Mouse (Mus musculus) heart, adult 2 months (tissue): ENCODE data around the gene Dnajb1. TPM values are rescaled to one million over a fixed set of nuclear protein-coding genes. Genes with fewer than 3 reads are reported as not detected.

Experiments used
- DNase-seq, 2 experiments: peaks; one replicate each; pipeline ENCODE4 v3.0.0; 2021
- H3K27ac ChIP-seq: fragments of 200-600 bp; 2 replicates; pipeline ENCODE4 v1.8.1; 2022
- H3K27me3 ChIP-seq: fragments of 200-500 bp; 2 replicates; pipeline ENCODE4 v1.6.1; 2012; ENCODE audit warnings: mild to moderate bottlenecking, low read length, inconsistent platforms, mixed read lengths; ENCODE audit not compliant: control insufficient read depth, insufficient read depth
- H3K36me3 ChIP-seq: fragments of 200-500 bp; 2 replicates; pipeline ENCODE4 v1.6.1; 2012; ENCODE audit warnings: low read length, inconsistent platforms; ENCODE audit not compliant: control insufficient read depth, insufficient read depth
- H3K4me1 ChIP-seq: fragments of 200-500 bp; 2 replicates; pipeline ENCODE4 v1.6.1; 2011; ENCODE audit warnings: low read length; ENCODE audit not compliant: control insufficient read depth, insufficient read depth
- H3K4me3 ChIP-seq: fragments of 200-600 bp; 2 replicates; pipeline ENCODE4 v1.8.1; 2022
- H3K79me2 ChIP-seq: fragments of 200-500 bp; replicated peaks from 2 replicates; pipeline ENCODE4 v1.6.1; 2012; ENCODE audit warnings: mild to moderate bottlenecking, inconsistent platforms, low read length, moderate library complexity, mixed read lengths; ENCODE audit not compliant: control insufficient read depth, insufficient read depth
- H3K9ac ChIP-seq: fragments of 200-500 bp; 2 replicates; pipeline ENCODE4 v1.6.1; 2012; ENCODE audit warnings: low read depth, mild to moderate bottlenecking, control low read depth, inconsistent platforms, low read length, mixed read lengths
- CTCF ChIP-seq: fragments of 200-600 bp; IDR thresholded peaks from 2 replicates; pipeline ENCODE4 v1.8.1; 2022; ENCODE audit warnings: antibody characterized with exemption, mild to moderate bottlenecking, moderate library complexity
- EP300 ChIP-seq: fragments of 200-500 bp; IDR thresholded peaks from 2 replicates; pipeline ENCODE4 v1.6.1; 2011; ENCODE audit warnings: low read depth, low read length, control low read depth; ENCODE audit not compliant: insufficient read depth
- POLR2A ChIP-seq: fragments of 200-500 bp; IDR thresholded peaks from 2 replicates; pipeline ENCODE4 v1.6.1; 2011; ENCODE audit warnings: mild to moderate bottlenecking, low read depth, low read length, control low read depth; ENCODE audit not compliant: insufficient read depth
- WGBS: fragments of 180-500 bp; shearing (Covaris S2); methylation state at CpG from one replicate; pipeline ENCODE4 v1.1.7; 2018; 5-methylcytosine and 5-hydroxymethylcytosine counted together
- intact Hi-C: fragments of 180-260 bp; cut with DNase I; formaldehyde crosslinking; loops from one replicate; pipeline ENCODE4 v1.15.1; 2025
- polyA plus RNA-seq: library from polyadenylated mRNA; depleted of rRNA; stranded (reverse); fragments of >200 nt; gene quantifications from 2 replicates; pipeline ENCODE4 v1.2.3, GENCODE M21; 2012
- total RNA-seq, 2 experiments: library from RNA; stranded (reverse); gene quantifications; 2 replicates each; pipeline ENCODE4 v1.2.3; 2021

Gene Dnajb1
- total and polyA plus RNA-seq, 3 experiments: 11.3 to 16.8 (median 13.4) TPM

DNA sequence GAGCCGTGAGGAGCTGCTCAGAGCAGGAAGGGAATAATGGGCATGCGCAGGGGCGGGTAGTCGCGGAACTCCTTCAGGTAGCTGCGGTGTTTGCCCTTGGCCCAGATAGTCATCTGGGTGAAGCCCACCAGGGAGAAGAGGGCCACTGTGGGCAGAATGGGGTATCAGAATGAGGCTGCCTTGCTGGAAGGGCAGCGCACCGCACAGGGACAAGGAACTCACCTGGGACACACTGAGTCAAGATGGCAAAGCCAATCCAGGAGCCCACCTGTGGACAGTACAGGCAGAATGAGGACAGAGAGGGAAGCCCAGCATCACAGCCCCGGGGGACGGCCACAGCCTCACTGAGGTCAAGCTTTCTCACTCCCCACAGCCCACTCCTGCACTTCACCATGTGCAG lies 36.2 kb upstream of the Dnajb1 start:
- Histone ChIP-seq H3K79me2 (peaks cover 4% of the 10 kb centered on the region; the same call in 1 of the 2 replicates), H3K27ac (no peak overlapping the region)
- no peak for DNase-seq

DNA sequence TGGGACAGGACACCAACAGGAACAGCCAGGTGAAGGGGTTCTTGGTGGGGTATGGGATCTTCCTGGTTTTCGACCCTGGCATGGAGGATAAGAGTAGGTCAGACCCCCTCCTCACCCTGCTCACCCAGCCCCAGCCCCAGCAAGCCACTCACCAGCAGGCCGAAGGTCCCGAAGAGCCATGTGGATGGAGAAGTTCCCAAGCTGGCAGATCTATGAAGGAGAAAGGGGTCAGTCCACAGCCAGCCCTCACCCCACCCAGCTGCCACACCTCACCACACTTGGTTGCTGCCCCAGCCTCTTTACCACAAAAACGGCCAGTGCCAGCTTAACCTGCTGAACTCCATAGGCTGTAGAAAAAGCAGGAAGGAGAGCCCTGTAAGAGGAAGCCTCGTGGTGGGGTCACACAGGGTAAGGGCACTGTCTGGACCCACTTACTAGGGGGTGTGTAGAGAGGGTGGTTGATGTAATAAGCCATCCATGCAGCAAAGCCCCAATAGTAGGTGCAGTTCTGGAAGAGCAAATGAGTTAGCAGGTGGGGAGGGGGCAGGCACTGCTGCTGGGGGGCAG lies 35.7 kb upstream of the Dnajb1 start:
- Histone ChIP-seq H3K79me2 (peaks cover 4% of the 10 kb centered on the region; the same call in 1 of the 2 replicates), H3K27ac (no peak overlapping the region; the same call in 1 of the 2 replicates), H3K4me3 (no peak overlapping the region), H3K4me1 (peaks cover 8% of the 10 kb centered on the region), H3K36me3 (no peaks in the 10 kb centered on the region), H3K27me3 (no peaks in the 10 kb centered on the region), H3K9ac (no peak overlapping the region)
- DNase-seq: no peak
- TF ChIP-seq POLR2A: no peak
- TF ChIP-seq CTCF: no peak
- no peak for TF ChIP-seq EP300
- intact Hi-C loops: loop anchor here (2.0 kb wide), 1 partner anchor 20 kb away; no protein-coding TSS in a partner anchor
- 76% methylated on average over 5 of the region's 5 CpGs for WGBS

More for the DNA sequence above, 36.2 kb upstream of the Dnajb1 start:
- no peak overlapping the region for H3K9ac ChIP-seq
- 91% methylated on average over 10 of the region's 10 CpGs for WGBS
- peaks cover 8% of the 10 kb centered on the region for H3K4me1 ChIP-seq
- no peak for TF ChIP-seq CTCF
- TF ChIP-seq EP300: no peak
- TF ChIP-seq POLR2A: no peak
- H3K36me3 ChIP-seq: no peaks in the 10 kb centered on the region
- H3K4me3 ChIP-seq: no peak overlapping the region
- no peaks in the 10 kb centered on the region for H3K27me3 ChIP-seq
- intact Hi-C loops: loop anchor here (2.0 kb wide), 1 partner anchor 21 kb away; no protein-coding TSS in a partner anchor

DNA sequence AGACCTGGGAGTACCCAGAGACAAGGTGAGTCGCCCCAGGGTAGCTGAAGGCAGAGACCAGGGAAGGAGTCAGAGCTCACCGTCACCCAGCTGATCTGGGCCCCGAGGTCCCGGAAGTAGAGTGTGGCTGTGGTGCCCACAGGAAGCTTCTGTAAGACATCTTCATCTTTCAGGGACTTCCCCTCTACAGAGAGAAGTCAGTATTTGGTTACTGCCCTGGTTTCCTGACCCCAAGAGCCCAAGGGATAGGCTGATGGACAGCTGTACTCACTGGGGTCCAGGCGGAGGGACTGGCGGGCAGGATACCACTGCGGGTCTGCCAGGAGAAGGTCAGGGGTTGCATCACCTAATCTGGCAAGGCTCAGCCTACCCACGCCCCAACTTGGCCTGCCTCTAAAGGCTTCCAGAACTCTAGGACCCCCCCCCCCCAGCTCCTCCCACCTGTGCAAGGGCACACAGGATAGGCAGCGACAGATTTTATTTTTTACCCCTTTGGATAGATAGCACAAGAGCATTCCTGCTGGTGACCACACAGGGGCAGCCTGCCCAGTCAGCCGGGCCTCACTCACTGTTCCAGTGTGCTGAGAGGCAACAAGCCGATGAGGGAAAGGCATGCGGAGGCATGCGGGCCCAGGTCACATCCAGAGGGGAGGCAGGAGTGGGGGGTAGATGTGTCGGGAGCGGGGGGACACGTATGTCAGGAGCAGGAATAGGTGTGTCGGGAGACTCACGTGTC lies 34.7 kb upstream of the Dnajb1 start:
- 53% methylated on average over 18 of the region's 18 CpGs for WGBS
- Histone ChIP-seq H3K9ac (peak overlapping the region; percentile 88), H3K27ac (peak overlapping the region; percentile 90), H3K27me3 (no peaks in the 10 kb centered on the region), H3K79me2 (peaks cover 2% of the 10 kb centered on the region; the same call in 1 of the 2 replicates), H3K4me3 (peak overlapping the region; percentile 39; the same call in 1 of the 2 replicates), H3K36me3 (no peaks in the 10 kb centered on the region), H3K4me1 (peaks cover 6% of the 10 kb centered on the region)
- intact Hi-C loops: loop anchor here (2.0 kb wide), 1 partner anchor 19 kb away; no protein-coding TSS in a partner anchor
- peak; percentile 65 to 75 for DNase-seq
- TF ChIP-seq POLR2A: peak; percentile 78
- peak; percentile 50 for TF ChIP-seq CTCF
- TF ChIP-seq EP300: peak; percentile 63; the same call in 1 of the 2 replicates

DNA sequence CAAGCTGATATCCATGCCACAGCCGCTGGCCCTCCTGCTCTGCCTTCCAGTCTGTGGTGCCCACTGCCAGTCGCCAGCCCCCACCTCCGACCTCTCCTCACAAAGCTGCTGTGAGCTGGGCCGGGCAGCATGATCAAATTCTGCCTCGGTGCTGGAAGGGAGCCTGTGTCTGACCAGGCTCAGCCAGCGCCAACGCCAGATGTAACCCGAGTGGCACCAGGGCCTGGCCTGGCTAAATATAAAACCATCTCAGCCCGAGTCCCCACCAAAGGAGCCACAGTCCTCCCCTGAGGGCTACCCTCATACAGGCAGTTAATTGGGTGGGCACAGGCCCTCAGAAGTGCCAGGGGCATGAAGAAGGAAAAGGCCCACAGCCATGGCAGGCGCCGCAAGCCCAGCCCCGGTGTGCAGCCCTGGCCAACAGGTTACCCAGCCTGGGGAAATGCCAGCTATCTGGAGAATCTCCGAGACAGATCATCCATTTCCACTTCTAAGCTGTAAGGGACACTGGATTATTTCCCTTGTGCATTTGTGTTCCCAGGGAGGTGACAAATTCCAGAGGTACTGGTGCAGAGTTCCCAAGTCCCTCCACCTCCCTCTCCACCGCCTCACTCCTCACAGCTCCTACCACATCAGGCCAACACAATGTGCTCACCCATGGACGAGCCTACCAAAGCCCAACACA lies 33.2 kb upstream of the Dnajb1 start:
- peaks cover 2% of the 10 kb centered on the region; the same call in 1 of the 2 replicates for H3K79me2 ChIP-seq
- H3K27ac ChIP-seq: peak overlapping the region; percentile 90
- peaks cover 5% of the 10 kb centered on the region for H3K4me1 ChIP-seq
- 58% methylated on average over 15 of the region's 15 CpGs for WGBS
- no peaks in the 10 kb centered on the region for H3K36me3 ChIP-seq
- intact Hi-C loops: no loop called here
- peak; percentile 61 for TF ChIP-seq POLR2A
- TF ChIP-seq EP300: no peak
- TF ChIP-seq CTCF: no peak
- DNase-seq: peak; percentile 63 to 64
- H3K4me3 ChIP-seq: peak overlapping the region; percentile 39
- no peaks in the 10 kb centered on the region for H3K27me3 ChIP-seq
- H3K9ac ChIP-seq: peak overlapping the region; percentile 88

DNA sequence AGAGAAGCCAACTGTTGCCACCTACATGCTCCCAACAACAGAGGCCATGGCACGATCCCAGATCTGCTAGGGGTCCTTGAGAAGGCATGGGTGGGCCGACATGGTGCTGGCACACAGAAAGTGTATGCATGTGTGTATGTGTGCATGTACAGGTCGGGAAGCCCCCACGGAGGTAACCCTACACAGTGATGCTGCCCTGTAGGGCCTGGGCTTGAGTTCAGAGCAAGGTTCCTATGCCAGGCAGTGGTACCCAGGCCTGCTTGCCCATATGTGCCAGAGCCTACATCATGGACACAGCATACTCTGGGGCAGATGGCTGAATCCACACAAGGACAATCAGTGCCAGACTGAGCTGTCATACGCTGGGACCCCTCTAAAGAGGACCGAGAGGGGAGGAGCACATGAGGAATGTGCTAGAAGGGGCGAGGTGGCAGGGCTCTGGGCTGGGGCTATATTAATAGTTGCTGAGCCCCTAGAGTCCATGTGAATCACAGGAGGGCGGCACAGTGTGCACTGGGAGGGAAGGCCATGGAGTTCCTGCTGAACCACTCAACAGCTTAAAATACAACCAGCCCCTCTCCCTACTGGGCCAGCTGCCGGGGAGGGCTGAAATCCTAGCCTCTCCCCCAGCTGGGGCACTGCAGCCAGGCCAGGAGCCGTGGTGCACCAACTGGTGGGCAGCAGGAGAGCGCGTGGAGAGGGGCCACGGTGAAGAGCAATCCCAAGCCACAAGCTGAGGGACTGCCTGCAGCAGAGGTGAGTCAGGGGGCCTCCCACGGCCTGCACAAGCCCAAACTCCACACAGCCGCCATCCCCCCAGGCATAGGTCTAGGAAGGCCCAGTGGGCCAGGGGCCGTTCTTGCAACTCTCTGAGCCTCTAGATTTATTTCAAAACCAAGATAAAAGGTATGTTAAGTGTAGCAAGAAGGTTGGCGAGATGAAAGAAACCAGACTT lies 32.2 kb upstream of the Dnajb1 start:
- Histone ChIP-seq H3K36me3 (no peaks in the 10 kb centered on the region), H3K79me2 (no peaks in the 10 kb centered on the region; the same call in 1 of the 2 replicates), H3K4me1 (peaks cover 7% of the 10 kb centered on the region), H3K4me3 (peak overlapping the region; percentile 35), H3K27me3 (no peaks in the 10 kb centered on the region), H3K9ac (peak overlapping the region; percentile 79), H3K27ac (peak overlapping the region; percentile 90)
- peak; percentile 63 to 71 for DNase-seq
- no peak for TF ChIP-seq EP300
- TF ChIP-seq POLR2A: peak; percentile 61; the same call in 1 of the 2 replicates
- 62% methylated on average over 17 of the region's 17 CpGs for whole genome bisulfite sequencing
- intact Hi-C loops: no loop called here
